In genomic region chr6:124740211-124740887, GRCm38 (mm10) we compare ENCODE assay signal across 8 mouse cellular contexts. TPM values are rescaled to one million over a fixed set of nuclear protein-coding genes. Genes with fewer than 3 reads are reported as not detected.
DNase-seq lines count a peak whose midpoint lies in the region; ATAC-seq and TF ChIP-seq lines count a peak whose summit lies in the region.

No protein-coding gene starts in this region.

- H3K9ac ChIP-seq in MEL (ENCODE audit: control insufficient read depth, low read depth, low read length, poor library complexity, severe bottlenecking) = peak overlapping the region; percentile 70

- H3K79me2 ChIP-seq in MEL (ENCODE audit: control insufficient read depth, insufficient read depth, low read length, poor library complexity) = no peaks in the 10 kb centered on the region; the same call in 1 of the 2 replicates

- H3K36me3 ChIP-seq in MEL (ENCODE audit: control insufficient read depth in 1 of 2, insufficient read depth in 2 of 2, low read length in 2 of 2) = peaks cover 0 to 12% of the 10 kb centered on the region in 2 experiments; a peak in 2 of 4 replicates
- peaks cover 29% of the 10 kb centered on the region for H3K36me3 ChIP-seq in hindbrain, embryonic 10.5 days

- WGBS in hindbrain, embryonic 10.5 days = under 1% methylated on average over 29 of the region's 29 CpGs

- DNase-seq in layer of hippocampus, adult 2 months (ENCODE audit: low spot score in 2 of 2) = no peak
- DNase-seq in layer of hippocampus, adult 9-10 months (ENCODE audit: low spot score) = no peak
- DNase-seq in MEL (ENCODE audit: low read depth, low spot score) (peak; percentile 86), liver (peak; percentile 64)
- DNase-seq in embryo, embryonic 11 days = peak; percentile 81
- no peak for DNase-seq in hindbrain, embryonic 10.5 days (ENCODE audit: low spot score)
- no peak for DNase-seq in frontal cortex, postnatal 10 days (ENCODE audit: low spot score in 2 of 2)

- peak; percentile 81 for TF ChIP-seq CTCF in layer of hippocampus, adult 2 months (conservative IDR thresholded peaks at IDR 0.05)
- peak; percentile 43 to 87 (median 70); a peak in 5 of 6 replicates for TF ChIP-seq CTCF in MEL (IDR thresholded peaks at IDR 0.05 in 2 of 3, conservative IDR thresholded peaks at IDR 0.05 in 1 of 3; ENCODE audit: control insufficient read depth in 1 of 3, insufficient read depth in 1 of 3, low read depth in 2 of 3, low read length in 3 of 3, poor library complexity in 1 of 3, severe bottlenecking in 1 of 3)

- TF ChIP-seq EP300 in MEL (IDR thresholded peaks at IDR 0.05; ENCODE audit: low read depth in 1 of 2, low read length in 2 of 2) = no peak

- H3K4me3 ChIP-seq in layer of hippocampus, adult 2 months = peak overlapping the region; percentile 65
- peak overlapping the region; percentile 28 to 68 for H3K4me3 ChIP-seq in MEL (ENCODE audit: control insufficient read depth in 1 of 2, insufficient read depth in 1 of 2, low read depth in 2 of 2, low read length in 2 of 2)
- H3K4me3 ChIP-seq in hindbrain, embryonic 10.5 days = peak overlapping the region; percentile 77

- no peaks in the 10 kb centered on the region for H3K27me3 ChIP-seq in MEL (ENCODE audit: control insufficient read depth in 1 of 2, insufficient read depth in 2 of 2, low read length in 2 of 2)
- no peaks in the 10 kb centered on the region for H3K27me3 ChIP-seq in hindbrain, embryonic 10.5 days (ENCODE audit: insufficient read depth, poor library complexity, severe bottlenecking)

- peak; percentile 87 for TF ChIP-seq RAD21 in MEL (IDR thresholded peaks at IDR 0.05; ENCODE audit: low read depth, low read length)

- no peak for TF ChIP-seq POLR2A in MEL (IDR thresholded peaks at IDR 0.05; ENCODE audit: control insufficient read depth in 1 of 2, insufficient read depth in 1 of 2, low read depth in 1 of 2, low read length in 2 of 2, poor library complexity in 1 of 2)

- H3K4me1 ChIP-seq in MEL (ENCODE audit: control insufficient read depth in 1 of 2, insufficient read depth in 2 of 2, low read length in 2 of 2) = peaks cover 2 to 13% of the 10 kb centered on the region in 2 experiments; a peak in 3 of 4 replicates
- peaks cover 51% of the 10 kb centered on the region for H3K4me1 ChIP-seq in hindbrain, embryonic 10.5 days (replicated peaks)

- H3K9me3 ChIP-seq in MEL (replicated peaks; ENCODE audit: insufficient read depth, low read length) = no peaks in the 10 kb centered on the region
- H3K9me3 ChIP-seq in hindbrain, embryonic 10.5 days = no peaks in the 10 kb centered on the region

- H3K27ac ChIP-seq in layer of hippocampus, adult 2 months = peak overlapping the region; percentile 100
- H3K27ac ChIP-seq in MEL (ENCODE audit: control insufficient read depth, low read depth, low read length) = peak overlapping the region; percentile 96
- H3K27ac ChIP-seq in hindbrain, embryonic 10.5 days = peak overlapping the region; percentile 99

- peak; percentile 29 for ATAC-seq in monocyte, adult 5-6 weeks (replicated peaks; ENCODE audit: insufficient number of reproducible peaks, low FRiP score, low TSS enrichment, poor library complexity, severe bottlenecking)

TF ChIP-seq in MEL, 35 proteins besides CTCF, POLR2A, EP300 and RAD21 (continues in another document):
- TF ChIP-seq RCOR1 (IDR thresholded peaks at IDR 0.05; ENCODE audit: low read depth, low read length) (no peak), ZMIZ1 (IDR thresholded peaks at IDR 0.05; ENCODE audit: low read depth, low read length) (no peak), BHLHE40 (IDR thresholded peaks at IDR 0.05; ENCODE audit: borderline replicate concordance, low read depth, low read length) (no peak), USF1 (IDR thresholded peaks at IDR 0.05; ENCODE audit: low read depth, low read length) (no peak), JUND (IDR thresholded peaks at IDR 0.05; ENCODE audit: low read depth, low read length) (no peak), KAT2A (conservative IDR thresholded peaks at IDR 0.05; ENCODE audit: low read depth, low read length) (no peak), USF2 (IDR thresholded peaks at IDR 0.05; ENCODE audit: borderline replicate concordance in 1 of 2, insufficient read depth in 1 of 2, low read depth in 1 of 2, low read length in 2 of 2) (no peak), POLR2AphosphoS2 (IDR thresholded peaks at IDR 0.05; ENCODE audit: low read length) (no peak), NELFE (IDR thresholded peaks at IDR 0.05; ENCODE audit: low read depth, low read length) (no peak), ZKSCAN1 (IDR thresholded peaks at IDR 0.05; ENCODE audit: low read depth, low read length) (no peak), MAX (IDR thresholded peaks at IDR 0.05; ENCODE audit: low read length) (peak; percentile 15; the same call in 1 of the 2 replicates), SIN3A (IDR thresholded peaks at IDR 0.05; ENCODE audit: low read length) (peak; percentile 66), SMC3 (IDR thresholded peaks at IDR 0.05; ENCODE audit: low read depth, low read length) (peak; percentile 91), NRF1 (IDR thresholded peaks at IDR 0.05; ENCODE audit: insufficient read depth, low read depth, low read length, poor library complexity, severe bottlenecking) (peak; percentile 29; the same call in 1 of the 2 replicates), MEF2A (IDR thresholded peaks at IDR 0.05; ENCODE audit: extremely low read depth, insufficient replicate concordance, low read depth, low read length, poor library complexity, severe bottlenecking) (no peak), MXI1 (IDR thresholded peaks at IDR 0.05; ENCODE audit: low read depth, low read length) (peak; percentile 62; the same call in 1 of the 2 replicates), MAFK (IDR thresholded peaks at IDR 0.05; ENCODE audit: borderline replicate concordance, low read depth, low read length) (no peak), CHD2 (IDR thresholded peaks at IDR 0.05; ENCODE audit: low read length) (no peak), MYC (IDR thresholded peaks at IDR 0.05; ENCODE audit: low read depth, low read length) (0 out of 2 replicates have a peak, but pooled peaks have one; percentile 49), UBTF (IDR thresholded peaks at IDR 0.05; ENCODE audit: borderline replicate concordance, insufficient read depth, low read depth, low read length) (no peak), ETS1 (IDR thresholded peaks at IDR 0.05; ENCODE audit: low read depth, low read length) (peak; percentile 23; the same call in 1 of the 2 replicates), GABPA (IDR thresholded peaks at IDR 0.05; ENCODE audit: low read depth, low read length) (no peak), ZC3H11A (IDR thresholded peaks at IDR 0.05; ENCODE audit: low read depth, low read length) (peak; percentile 88), TBP (IDR thresholded peaks at IDR 0.05; ENCODE audit: low read depth, low read length) (0 out of 2 replicates have a peak, but pooled peaks have one; percentile 28), TAL1 (IDR thresholded peaks at IDR 0.05; ENCODE audit: low read length) (peak; percentile 65), ELF1 (IDR thresholded peaks at IDR 0.05; ENCODE audit: low read depth, low read length) (no peak), POLR2AphosphoS5 (IDR thresholded peaks at IDR 0.05; ENCODE audit: borderline replicate concordance, low read depth, low read length) (no peak; the same call in 1 of the 2 replicates), HCFC1 (IDR thresholded peaks at IDR 0.05; ENCODE audit: low read depth, low read length) (peak; percentile 51; the same call in 1 of the 2 replicates), GATA1 (IDR thresholded peaks at IDR 0.05; ENCODE audit: low read depth, low read length) (no peak), MYB (IDR thresholded peaks at IDR 0.05; ENCODE audit: low read depth, low read length) (no peak; the same call in 1 of the 2 replicates)

RNA-seq across cellular contexts. Expression of gene Grcc10, which starts 0.8 kb away (rescaled TPM):
- 100 to 1,000 TPM; 295 to 339 TPM for total RNA-seq in layer of hippocampus, adult 2 months (2021)
- total RNA-seq in MEL (2012; rRNA removed) = 41.9 and 57.4 TPM in 2 replicates
- 10 to 100 TPM in 1 of 2 experiments, not detected in 1; 62.9 TPM for polyA plus RNA-seq in MEL (2012; ENCODE audit: insufficient read depth in 1 of 2, insufficient read length in 2 of 2, low read depth in 1 of 2, low replicate concordance in 2 of 2, missing spikeins in 1 of 2)
- 446 and 555 TPM in 2 replicates for polyA plus RNA-seq in hindbrain, embryonic 10.5 days (2016; fragmentation: Nextera tagmentation; extraction: Ambion mirVana)
- 150 to 174 TPM (median 165 TPM) in 3 replicates for total RNA-seq in monocyte, adult 5-6 weeks (2017)

RNA-seq across cellular contexts. Expression of gene Ptpn6, which starts 1.8 kb away (rescaled TPM):
- total RNA-seq in layer of hippocampus, adult 2 months (2021) = 1 to 10 TPM; 5.5 to 6.6 TPM
- 74.1 and 91.9 TPM in 2 replicates for total RNA-seq in MEL (2012; rRNA removed)
- 100 to 1,000 TPM in 1 of 2 experiments, not detected in 1; 184 TPM for polyA plus RNA-seq in MEL (2012; ENCODE audit: insufficient read depth in 1 of 2, insufficient read length in 2 of 2, low read depth in 1 of 2, low replicate concordance in 2 of 2, missing spikeins in 1 of 2)
- 7.9 and 8.2 TPM in 2 replicates for polyA plus RNA-seq in hindbrain, embryonic 10.5 days (2016; fragmentation: Nextera tagmentation; extraction: Ambion mirVana)
- 1,360 to 1,911 TPM (median 1,427 TPM) in 3 replicates for total RNA-seq in monocyte, adult 5-6 weeks (2017)

RNA-seq across cellular contexts. Expression of gene Gm45234, which starts 15.5 kb away (rescaled TPM):
- not detected for total RNA-seq in layer of hippocampus, adult 2 months (2021)
- total RNA-seq in MEL (2012; rRNA removed) = not detected in 2 replicates
- polyA plus RNA-seq in MEL (2012; ENCODE audit: insufficient read depth in 1 of 2, insufficient read length in 2 of 2, low read depth in 1 of 2, low replicate concordance in 2 of 2, missing spikeins in 1 of 2) = under 1 TPM in 1 of 2 experiments, not detected in 1; 0.15 TPM
- not detected in 2 replicates for polyA plus RNA-seq in hindbrain, embryonic 10.5 days (2016; fragmentation: Nextera tagmentation; extraction: Ambion mirVana)
- 0.19 to 0.43 TPM in 2 of 3 replicates, not detected in the other for total RNA-seq in monocyte, adult 5-6 weeks (2017)

RNA-seq across cellular contexts. Expression of gene Atn1, which starts 16.0 kb away (rescaled TPM):
- 100 to 1,000 TPM; 159 to 164 TPM for total RNA-seq in layer of hippocampus, adult 2 months (2021)
- 1.6 and 1.7 TPM in 2 replicates for total RNA-seq in MEL (2012; rRNA removed)
- 10 to 100 TPM in 1 of 2 experiments, not detected in 1; 43.2 TPM for polyA plus RNA-seq in MEL (2012; ENCODE audit: insufficient read depth in 1 of 2, insufficient read length in 2 of 2, low read depth in 1 of 2, low replicate concordance in 2 of 2, missing spikeins in 1 of 2)
- 11.2 and 13.0 TPM in 2 replicates for polyA plus RNA-seq in hindbrain, embryonic 10.5 days (2016; fragmentation: Nextera tagmentation; extraction: Ambion mirVana)
- total RNA-seq in monocyte, adult 5-6 weeks (2017) = 1.5 to 6.2 TPM in 2 of 3 replicates, not detected in the other

RNA-seq across cellular contexts. Expression of gene Phb2, which starts 28.2 kb away (rescaled TPM):
- total RNA-seq in layer of hippocampus, adult 2 months (2021) = 100 to 1,000 TPM; 121 to 124 TPM
- total RNA-seq in MEL (2012; rRNA removed) = 623 and 706 TPM in 2 replicates
- 100 to 1,000 TPM; 309 to 815 TPM for polyA plus RNA-seq in MEL (2012; ENCODE audit: insufficient read depth in 1 of 2, insufficient read length in 2 of 2, low read depth in 1 of 2, low replicate concordance in 2 of 2, missing spikeins in 1 of 2)
- polyA plus RNA-seq in hindbrain, embryonic 10.5 days (2016; fragmentation: Nextera tagmentation; extraction: Ambion mirVana) = 410 and 445 TPM in 2 replicates
- total RNA-seq in monocyte, adult 5-6 weeks (2017) = 123 to 138 TPM (median 126 TPM) in 3 replicates

Comparison
In these comparisons a context has a peak if more than half of its experiments do, and no peak if none do; other contexts are left out.
1. DNase-seq: peak in MEL (single experiment), embryo, embryonic 11 days (single experiment) and liver (single experiment); none in layer of hippocampus, adult 2 months (0 of 2), layer of hippocampus, adult 9-10 months (single experiment), hindbrain, embryonic 10.5 days (single experiment) and frontal cortex, postnatal 10 days (0 of 2).
2. RNA of gene Ptpn6, which starts 1.8 kb away (total RNA-seq): 1,360 to 1,911 TPM in monocyte, adult 5-6 weeks; 74.1 to 91.9 TPM in MEL and 5.5 to 6.6 TPM in layer of hippocampus, adult 2 months; every median in the first group is over 10 times any median in the second.
3. Peak in every context shown above with its lines, with median percentiles within 50 percentile points of each other: H3K27ac ChIP-seq and H3K4me3 ChIP-seq.